8 mouse cellular contexts compared by ENCODE assay signal in genomic region chr1:162549615-162550283, GRCm38 (mm10). TPM values are rescaled to one million over a fixed set of nuclear protein-coding genes. Genes with fewer than 3 reads are reported as not detected.
A peak's percentile ranks its signal among the peaks of the same experiment; 100 is the strongest.
DNase-seq lines count a peak whose midpoint lies in the region; ATAC-seq lines count a peak whose summit lies in the region.
"Had no signal": no experiment of that assay in that cellular context is flagged by ENCODE, and none has a peak within 500 bp of the region (broad histone marks: within the 10 kb centered on the region; RNA-seq: fewer than 3 reads in every experiment).

No protein-coding gene starts in this region.

- DNase-seq in kidney, adult 9 months = peak; percentile 33
- DNase-seq in kidney, adult 8-10 months = no peak
- DNase-seq in ES-CJ7 (ENCODE audit: low read depth, low spot score) = peak; percentile 80
- peak; percentile 55 for DNase-seq in c-Kit-positive CD71-positive TER-119-positive erythroid progenitor cells, embryonic 14.5 days (ENCODE audit: low spot score)
- DNase-seq in urinary bladder, postnatal 10 days (ENCODE audit: low spot score) = no peak
- no peak for DNase-seq in cerebellum, postnatal 36 days
- DNase-seq: thymus, postnatal 14 days had no signal

- 0 out of 2 replicates have a peak, but pooled peaks have one; percentile 17 for ATAC-seq in megakaryocyte progenitor cell, adult 5-6 weeks (replicated peaks; ENCODE audit: poor library complexity)

RNA-seq across cellular contexts. Expression of gene Mettl13, which starts 1.4 kb away (rescaled TPM):
- 7.9 and 8.8 TPM in 2 replicates for total RNA-seq in megakaryocyte progenitor cell, adult 5-6 weeks (2015)
- total RNA-seq in megakaryocyte progenitor cell, adult 5-6 weeks (2017) = 16.0 and 22.9 TPM in 2 replicates

RNA-seq across cellular contexts. Expression of gene Vamp4, which starts 20.6 kb away (rescaled TPM):
- total RNA-seq in megakaryocyte progenitor cell, adult 5-6 weeks (2015) = 39.8 and 41.7 TPM in 2 replicates
- 21.7 and 25.9 TPM in 2 replicates for total RNA-seq in megakaryocyte progenitor cell, adult 5-6 weeks (2017)

Comparison
In these comparisons a context has a peak if more than half of its experiments do, and no peak if none do; other contexts are left out.
1. DNase-seq: peak in kidney, adult 9 months (single experiment), ES-CJ7 (single experiment) and c-Kit-positive CD71-positive TER-119-positive erythroid progenitor cells, embryonic 14.5 days (single experiment); none in kidney, adult 8-10 months (0 of 2), urinary bladder, postnatal 10 days (single experiment) and cerebellum, postnatal 36 days (0 of 2).